Mouse (Mus musculus) hindbrain, embryonic 16.5 days (tissue): ENCODE data around the gene Rad51d. TPM values are rescaled to one million over a fixed set of nuclear protein-coding genes. Genes with fewer than 3 reads are reported as not detected.

Experiments used
- ATAC-seq: fragments of 200-750 bp; cut with Nextera tagmentation; 2 replicates; pipeline ENCODE4 v1.8.0; 2017; ENCODE audit warnings: moderate TSS enrichment, moderate library complexity
- H3K27ac ChIP-seq: fragments of 300-500 bp; sonication (generic); 2 replicates; pipeline ENCODE4 v1.5.1; 2014; ENCODE audit warnings: low read depth, mild to moderate bottlenecking, control low read depth, low read length, moderate library complexity
- H3K27me3 ChIP-seq: fragments of 300-500 bp; sonication (generic); replicated peaks from 2 replicates; pipeline ENCODE4 v1.6.1; 2014; ENCODE audit warnings: low read length; ENCODE audit not compliant: control insufficient read depth, insufficient read depth
- H3K36me3 ChIP-seq: fragments of 300-500 bp; sonication (generic); 2 replicates; pipeline ENCODE4 v1.6.1; 2014; ENCODE audit warnings: mild to moderate bottlenecking, low read length, moderate library complexity, mixed read lengths; ENCODE audit not compliant: control insufficient read depth, insufficient read depth
- H3K4me1 ChIP-seq: fragments of 300-500 bp; sonication (generic); 2 replicates; pipeline ENCODE4 v1.6.1; 2014; ENCODE audit warnings: low read depth, low read length; ENCODE audit not compliant: control insufficient read depth, insufficient read depth
- H3K4me2 ChIP-seq: fragments of 300-500 bp; sonication (generic); 2 replicates; pipeline ENCODE4 v1.6.1; 2014; ENCODE audit warnings: mild to moderate bottlenecking, low read length, control low read depth, moderate library complexity
- H3K4me3 ChIP-seq: fragments of 300-500 bp; sonication (generic); 2 replicates; pipeline ENCODE4 v1.5.1; 2014; ENCODE audit warnings: mild to moderate bottlenecking, low read length, control low read depth, moderate library complexity
- H3K9ac ChIP-seq: fragments of 300-500 bp; sonication (generic); 2 replicates; pipeline ENCODE4 v1.6.1; 2014; ENCODE audit warnings: low read depth, mild to moderate bottlenecking, control low read depth, low read length, moderate library complexity
- H3K9me3 ChIP-seq: fragments of 300-500 bp; sonication (generic); 2 replicates; pipeline ENCODE4 v1.6.1; 2014; ENCODE audit warnings: mild to moderate bottlenecking, low read length, moderate library complexity; ENCODE audit not compliant: control insufficient read depth
- WGBS: fragments of 180-500 bp; shearing (Covaris S2); extraction: QIAGEN DNeasy Blood & Tissue Kit; methylation state at CpG from one replicate; pipeline ENCODE4 v1.1.7; 2014; 5-methylcytosine and 5-hydroxymethylcytosine counted together
- polyA plus RNA-seq: library from polyadenylated mRNA; unstranded; fragments of >200 nt; fragmentation: Nextera tagmentation; extraction: Ambion mirVana; gene quantifications from 2 replicates; pipeline ENCODE4 v1.2.1, GENCODE M21; 2015

The Rad51d gene
- polyA plus RNA-seq, 1 experiment from 2014 or later: 11.9 TPM

- Histone ChIP-seq H3K9ac (no peak overlapping the region), H3K36me3 (no peaks in the 10 kb centered on the region), H3K4me3 (no peak overlapping the region), H3K4me1 (peaks cover 1% of the 10 kb centered on the region; the same call in 1 of the 2 replicates), H3K9me3 (no peaks in the 10 kb centered on the region), H3K27ac (no peak overlapping the region), H3K27me3 (no peaks in the 10 kb centered on the region), H3K4me2 (no peak overlapping the region)
- ATAC-seq: no peak
- 87% methylated on average over 5 of the region's 5 CpGs for WGBS
Measured at GRCm38 (mm10) chr11:82875631-82876030, 14.8 kb downstream of the Rad51d start.

GRCm38 (mm10) chr11:82874924-82875323 is 15.5 kb downstream of the Rad51d start:
- peaks cover 7% of the 10 kb centered on the region for H3K4me1 ChIP-seq
- WGBS: 70% methylated on average over 5 of the region's 5 CpGs
- no peak overlapping the region for H3K4me3 ChIP-seq
- H3K9ac ChIP-seq: no peak overlapping the region
- no peak overlapping the region for H3K4me2 ChIP-seq
- ATAC-seq: no peak
- no peaks in the 10 kb centered on the region for H3K9me3 ChIP-seq
- H3K27me3 ChIP-seq: no peaks in the 10 kb centered on the region
- H3K27ac ChIP-seq: no peak overlapping the region
- H3K36me3 ChIP-seq: no peaks in the 10 kb centered on the region

DNA sequence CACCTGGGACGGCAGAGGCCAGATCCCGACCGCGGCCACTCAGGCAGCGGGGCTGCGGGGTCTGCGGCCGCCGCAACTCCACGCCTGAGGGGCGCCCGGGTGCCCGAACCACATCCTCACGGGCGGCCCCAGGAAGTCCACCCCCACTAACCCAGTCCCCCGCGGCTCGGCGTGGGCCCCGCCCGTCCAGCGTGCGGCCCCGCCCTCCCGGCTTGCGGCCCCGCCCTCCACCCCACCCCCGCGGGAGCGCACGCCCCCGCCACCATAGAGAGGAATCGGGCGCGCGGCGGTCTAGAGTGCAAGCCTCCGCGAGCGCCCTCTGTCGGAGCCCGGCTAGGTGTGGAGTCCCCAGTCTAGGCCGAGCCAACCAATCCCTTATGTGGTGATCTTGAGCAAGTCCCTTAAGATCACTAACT is 19.4 kb downstream of the Rad51d start, which contains the start of gene Rffl:
Gene Rffl, minus strand, starts transcription at position 180 of the 416 bp plus-strand sequence.
- H3K4me1 ChIP-seq: peaks cover 7% of the 10 kb centered on the region
- peak within 1 kb of the TSS; percentile 49; the same call in 1 of the 2 replicates for H3K27ac ChIP-seq
- peak; percentile 98 for ATAC-seq
- H3K9ac ChIP-seq: peak within 1 kb of the TSS; percentile 75
- H3K27me3 ChIP-seq: no peaks in the 10 kb centered on the region
- H3K9me3 ChIP-seq: no peaks in the 10 kb centered on the region
- H3K4me2 ChIP-seq: peak within 1 kb of the TSS; percentile 81
- under 1% methylated on average over 42 of the region's 43 CpGs for WGBS
- no peaks in the 10 kb centered on the region for H3K36me3 ChIP-seq
- H3K4me3 ChIP-seq: peak within 1 kb of the TSS; percentile 72

- WGBS: 5% methylated on average over 35 of the region's 36 CpGs
- H3K4me3 ChIP-seq: peak overlapping the region; percentile 72
- H3K36me3 ChIP-seq: no peaks in the 10 kb centered on the region
- H3K4me1 ChIP-seq: peaks cover 7% of the 10 kb centered on the region
- peak overlapping the region; percentile 81 for H3K4me2 ChIP-seq
- peak overlapping the region; percentile 49; the same call in 1 of the 2 replicates for H3K27ac ChIP-seq
- no peaks in the 10 kb centered on the region for H3K9me3 ChIP-seq
- peak overlapping the region; percentile 75 for H3K9ac ChIP-seq
- H3K27me3 ChIP-seq: no peaks in the 10 kb centered on the region
- peak; percentile 17; the same call in 1 of the 2 replicates for ATAC-seq
Measured at GRCm38 (mm10) chr11:82870173-82871030, 20.0 kb downstream of the Rad51d start.

DNA sequence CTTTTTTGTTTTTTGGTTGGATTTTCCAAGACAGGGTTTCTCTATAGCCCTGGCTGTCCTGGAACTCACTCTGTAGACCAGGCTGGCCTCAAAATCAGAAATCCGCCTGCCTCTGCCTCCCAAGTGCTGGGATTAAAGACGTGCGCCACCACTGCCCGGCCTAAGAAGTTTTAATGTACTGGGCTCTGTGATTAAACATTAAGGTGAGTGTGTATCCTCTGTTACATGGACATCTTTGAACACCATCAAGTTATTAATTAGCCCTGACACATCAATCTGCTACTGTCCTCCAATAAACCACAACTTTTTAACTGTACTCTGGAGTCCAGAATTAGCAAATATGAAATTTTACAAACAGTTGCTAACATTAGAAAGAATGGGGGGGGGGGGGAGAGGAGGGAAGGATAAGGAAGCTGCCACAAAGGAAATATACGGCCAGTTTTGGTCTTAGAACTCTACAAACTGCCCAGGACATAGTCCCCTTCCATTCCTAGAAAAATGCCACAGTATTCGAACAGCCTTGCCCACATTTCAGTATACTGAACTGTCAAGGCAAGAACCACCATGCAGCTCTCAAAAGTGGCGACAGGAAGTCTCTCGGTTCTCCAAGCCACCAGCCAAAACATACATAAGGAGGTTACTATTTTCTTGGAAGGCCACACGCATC is 20.8 kb downstream of the Rad51d start:
- no peak for ATAC-seq
- Histone ChIP-seq H3K4me1 (peaks cover 7% of the 10 kb centered on the region), H3K4me2 (peak overlapping the region; percentile 81), H3K27ac (no peak overlapping the region), H3K9me3 (no peaks in the 10 kb centered on the region), H3K27me3 (no peaks in the 10 kb centered on the region), H3K4me3 (no peak overlapping the region; the same call in 1 of the 2 replicates), H3K9ac (no peak overlapping the region), H3K36me3 (no peaks in the 10 kb centered on the region)
- 69% methylated on average over 9 of the region's 9 CpGs for WGBS

DNA sequence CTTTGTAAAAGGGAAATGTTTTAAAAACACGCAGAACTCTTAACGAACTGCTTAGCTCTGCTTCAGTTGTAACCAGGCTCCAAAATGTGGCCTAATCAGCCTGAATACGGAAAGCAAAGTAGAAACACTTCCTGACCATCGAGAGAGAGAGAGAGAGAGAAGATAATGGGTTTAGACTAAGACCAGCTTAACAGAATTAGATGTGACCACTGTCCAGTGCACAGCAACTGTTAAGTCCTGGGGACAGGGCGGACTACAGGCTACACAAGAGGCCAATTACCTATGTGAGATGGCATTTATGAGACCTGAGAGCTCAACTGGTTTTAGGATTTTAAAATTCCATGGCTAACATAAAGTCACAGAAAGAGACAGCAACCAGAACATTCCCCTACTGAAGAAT is 22.5 kb downstream of the Rad51d start:
- no peak for ATAC-seq
- H3K4me2 ChIP-seq: no peak overlapping the region
- H3K27ac ChIP-seq: no peak overlapping the region
- H3K4me3 ChIP-seq: no peak overlapping the region
- WGBS: 84% methylated on average over 5 of the region's 5 CpGs
- no peak overlapping the region for H3K9ac ChIP-seq
- no peaks in the 10 kb centered on the region for H3K27me3 ChIP-seq
- no peaks in the 10 kb centered on the region for H3K9me3 ChIP-seq
- H3K4me1 ChIP-seq: peaks cover 11% of the 10 kb centered on the region
- H3K36me3 ChIP-seq: no peaks in the 10 kb centered on the region

DNA sequence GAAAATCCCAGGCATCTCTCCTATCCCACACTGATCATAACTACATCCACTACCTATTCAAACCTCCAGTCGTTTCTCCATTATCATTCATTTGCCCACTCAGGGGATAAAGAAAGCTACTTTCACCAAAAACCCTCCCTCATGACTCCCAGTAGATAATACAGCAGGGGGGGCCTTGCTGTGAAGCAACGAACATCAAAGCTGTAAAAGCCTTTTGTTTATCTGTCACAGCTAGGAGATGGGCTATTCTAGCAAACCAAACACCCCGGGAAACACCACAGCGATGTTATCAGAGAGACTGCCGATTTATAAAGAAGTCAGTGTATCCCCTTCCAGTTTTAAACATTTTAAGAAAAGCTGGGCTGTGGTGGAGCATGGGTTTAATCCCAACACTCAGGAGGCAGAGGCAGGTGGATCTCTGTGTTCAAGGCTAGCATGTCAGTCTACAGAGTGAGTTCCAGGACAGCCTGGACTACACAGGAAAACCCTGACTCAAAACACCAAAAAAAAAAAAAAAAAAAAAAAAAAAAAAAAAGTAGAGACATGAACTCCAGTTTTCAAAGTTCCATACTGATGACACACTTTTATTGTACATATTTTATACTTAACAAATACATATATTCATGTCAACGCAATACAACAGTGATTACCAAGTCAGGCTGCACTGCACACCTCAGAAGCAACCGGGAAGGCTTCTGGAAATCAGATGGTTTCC is 23.4 kb downstream of the Rad51d start:
- H3K9ac ChIP-seq: no peak overlapping the region
- no peak overlapping the region for H3K4me3 ChIP-seq
- no peaks in the 10 kb centered on the region for H3K27me3 ChIP-seq
- H3K27ac ChIP-seq: no peak overlapping the region
- no peaks in the 10 kb centered on the region for H3K36me3 ChIP-seq
- 27% methylated on average over 7 of the region's 7 CpGs for WGBS
- H3K4me2 ChIP-seq: no peak overlapping the region
- peaks cover 11% of the 10 kb centered on the region for H3K4me1 ChIP-seq
- H3K9me3 ChIP-seq: no peaks in the 10 kb centered on the region
- ATAC-seq: no peak

DNA sequence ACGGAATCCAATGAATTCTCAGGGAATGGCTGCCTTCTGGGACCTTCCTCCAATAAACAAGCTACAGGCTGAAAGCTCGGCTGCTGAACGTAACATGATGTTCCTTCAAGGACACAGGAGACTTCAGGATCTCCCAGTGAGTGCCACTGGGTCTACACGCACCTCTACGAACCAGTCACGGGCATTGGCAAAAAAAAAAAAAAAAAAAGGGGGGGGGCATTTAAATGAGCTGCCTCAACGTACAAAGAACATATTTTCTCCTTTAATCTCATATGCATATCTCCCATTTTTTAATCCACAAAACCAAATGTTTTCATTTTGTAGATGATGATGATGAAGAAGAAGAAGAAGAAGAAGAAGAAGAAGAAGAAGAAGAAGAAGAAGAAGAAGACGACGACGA is 24.5 kb downstream of the Rad51d start:
- Histone ChIP-seq H3K27ac (no peak overlapping the region), H3K4me1 (peaks cover 11% of the 10 kb centered on the region), H3K9ac (no peak overlapping the region), H3K9me3 (no peaks in the 10 kb centered on the region), H3K27me3 (no peaks in the 10 kb centered on the region), H3K4me2 (no peak overlapping the region), H3K4me3 (no peak overlapping the region), H3K36me3 (no peaks in the 10 kb centered on the region)
- no peak for ATAC-seq
- WGBS: 81% methylated on average over 10 of the region's 10 CpGs
